Mouse (Mus musculus): ENCODE measurements around the gene Tnfrsf18.

GRCm38 (mm10) chr4:156059261-156059660, 33.3 kb downstream of the Tnfrsf18 start, which contains the start of gene Ttll10:
- TF ChIP-seq CTCF (IDR thresholded peaks at IDR 0.05; ENCODE audit: extremely low read depth, insufficient read depth, low read length) = no peak
- no peak for TF ChIP-seq POLR2A (IDR thresholded peaks at IDR 0.05; ENCODE audit: extremely low read depth, insufficient read depth, low read length)

All from cortical plate, adult 2 months (tissue).